In the genomic region with DNA sequence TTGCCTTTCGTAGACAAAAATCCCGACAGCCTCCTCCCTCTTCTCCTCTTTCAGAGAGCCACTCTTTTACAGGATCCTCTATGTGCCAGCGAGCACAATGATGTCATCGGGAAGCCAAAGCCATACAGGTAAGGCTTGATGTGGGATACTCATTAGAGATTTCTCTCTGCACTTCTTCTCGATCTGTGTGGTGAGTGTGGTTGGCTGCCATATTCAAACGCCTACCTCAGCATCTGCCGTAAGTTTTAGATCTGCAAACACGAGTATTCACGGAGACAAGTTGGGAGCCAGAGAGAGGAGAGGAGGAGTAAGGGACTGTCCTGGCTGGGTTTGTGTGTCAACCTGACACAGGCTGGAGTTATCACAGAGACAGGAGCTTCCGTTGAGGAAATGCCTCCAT, we compare ENCODE assay signal across 24 mouse cellular contexts. TPM values are rescaled to one million over a fixed set of nuclear protein-coding genes. Genes with fewer than 3 reads are reported as not detected.
A peak's percentile ranks its signal among the peaks of the same experiment; 100 is the strongest.
DNase-seq lines count a peak whose midpoint lies in the region; ATAC-seq lines count a peak whose summit lies in the region.
"Had no signal": no experiment of that assay in that cellular context is flagged by ENCODE, and none has a peak within 500 bp of the region (broad histone marks: within the 10 kb centered on the region; RNA-seq: fewer than 3 reads in every experiment).

No protein-coding gene starts in this region.

- peak; percentile 86 for ATAC-seq in frontal cortex, adult (ENCODE audit: low TSS enrichment)
- ATAC-seq: activated CD4-positive, CD25-positive, alpha-beta regulatory T cell, adult 4 months; CD4-positive, CD25-positive, alpha-beta regulatory T cell, adult 4 months; Patski had no signal

- DNase-seq in frontal cortex, postnatal 25 days (ENCODE audit: low spot score in 2 of 2) = no peak
- peak; percentile 27 for DNase-seq in layer of hippocampus, adult 9-11 months
- no peak for DNase-seq in layer of hippocampus, adult 18-20 months (ENCODE audit: low spot score in 2 of 2)
- DNase-seq in right cerebral cortex, postnatal 25 days = peak; percentile 19
- no peak for DNase-seq in right cerebral cortex, postnatal 36 days (ENCODE audit: low spot score in 2 of 2)
- peak; percentile 65 for DNase-seq in brain, adult 2 months (ENCODE audit: low read depth, low spot score)
- no peak for DNase-seq in adipocyte (ENCODE audit: low spot score)
- DNase-seq: adrenal gland, adult 2 months; adrenal gland, adult 8-10 months; adrenal gland, postnatal 10 days; adrenal gland, postnatal 14 days; adrenal gland, postnatal 25 days; adrenal gland, postnatal 36 days; B cell, adult 2 months; cerebellum, adult 11 months; cerebellum, adult 11-12 months; cerebellum, adult 18-20 months; cerebellum, adult 2 months had no signal

RNA-seq across cellular contexts. Expression of a gene that starts 27.7 kb away (rescaled TPM):
- under 1 TPM; 0.23 to 0.84 TPM for total RNA-seq in layer of hippocampus, adult 18-20 months (2021)
- total RNA-seq: adrenal gland, adult 18-20 months; adrenal gland, adult 2 months; adrenal gland, adult 8-10 months; adrenal gland, postnatal 10 days; adrenal gland, postnatal 14 days; adrenal gland, postnatal 25 days; adrenal gland, postnatal 36 days; CH12.LX had no signal

RNA-seq across cellular contexts. Expression of a gene that starts 43.0 kb away (rescaled TPM):
- total RNA-seq in layer of hippocampus, adult 18-20 months (2021) = 10 to 100 TPM; 71.1 to 72.8 TPM

Comparison
In these comparisons a context has a peak if more than half of its experiments do, and no peak if none do; other contexts are left out.
1. DNase-seq: peak in layer of hippocampus, adult 9-11 months (single experiment), right cerebral cortex, postnatal 25 days (single experiment) and brain, adult 2 months (single experiment); none in frontal cortex, postnatal 25 days (0 of 2), layer of hippocampus, adult 18-20 months (0 of 2), right cerebral cortex, postnatal 36 days (0 of 2) and adipocyte (single experiment).